ENCODE assay signal across 24 mouse cellular contexts in the genomic region with DNA sequence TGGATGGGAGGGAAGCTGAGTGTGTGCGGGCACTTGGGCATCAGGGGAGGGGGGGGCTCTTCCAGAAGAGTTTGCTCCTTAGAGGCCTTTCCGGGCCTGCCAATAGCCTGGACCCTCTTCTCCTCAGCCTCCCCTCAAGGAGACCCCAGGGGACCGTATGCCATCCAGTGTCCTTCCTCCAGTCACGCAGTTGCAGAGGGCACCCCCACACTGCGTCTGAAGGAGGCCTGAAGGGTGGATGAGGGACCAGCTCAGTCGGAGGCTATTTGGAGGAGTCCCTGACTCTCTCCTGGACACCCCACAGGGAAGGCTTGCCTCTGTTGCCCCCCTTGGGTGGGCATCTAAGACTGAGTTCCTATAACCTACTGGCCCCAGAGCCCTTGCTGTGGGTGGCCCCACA. TPM values are rescaled to one million over a fixed set of nuclear protein-coding genes. Genes with fewer than 3 reads are reported as not detected.
DNase-seq lines count a peak whose midpoint lies in the region; ATAC-seq and TF ChIP-seq lines count a peak whose summit lies in the region.
"Had no signal": no experiment of that assay in that cellular context is flagged by ENCODE, and none has a peak within 500 bp of the region (broad histone marks: within the 10 kb centered on the region; RNA-seq: fewer than 3 reads in every experiment).

No protein-coding gene starts in this region.

- no peak overlapping the region for H3K4me2 ChIP-seq in hindbrain, embryonic 12.5 days (replicated peaks)
- H3K4me2 ChIP-seq in hindbrain, embryonic 16.5 days (ENCODE audit: low read length): no peak overlapping the region
- H3K4me2 ChIP-seq in hindbrain, embryonic 13.5 days: no peak overlapping the region
- H3K4me2 ChIP-seq: forebrain, embryonic 13.5 days; heart, embryonic 13.5 days; liver, embryonic 13.5 days; lung, embryonic 14.5 days; midbrain, embryonic 12.5 days; neural tube, embryonic 15.5 days had no signal

- 61% methylated on average over 6 of the region's 6 CpGs for WGBS in hindbrain, embryonic 12.5 days
- 58% methylated on average over 6 of the region's 6 CpGs for WGBS in hindbrain, embryonic 16.5 days
- 59% methylated on average over 6 of the region's 6 CpGs for WGBS in hindbrain, embryonic 13.5 days

- H3K27me3 ChIP-seq in hindbrain, embryonic 12.5 days: no peaks in the 10 kb centered on the region
- H3K27me3 ChIP-seq in hindbrain, embryonic 16.5 days (replicated peaks; ENCODE audit: control insufficient read depth, insufficient read depth, low read length): no peaks in the 10 kb centered on the region
- H3K27me3 ChIP-seq in E14TG2a.4 (ENCODE audit: insufficient read depth, low read length): peaks cover 10% of the 10 kb centered on the region; the same call in 1 of the 2 replicates
- no peaks in the 10 kb centered on the region for H3K27me3 ChIP-seq in hindbrain, embryonic 13.5 days
- H3K27me3 ChIP-seq: forebrain, embryonic 13.5 days; liver, embryonic 13.5 days; midbrain, embryonic 12.5 days; neural tube, embryonic 15.5 days; Patski had no signal

- no peak for TF ChIP-seq CTCF in E14TG2a.4 (conservative IDR thresholded peaks at IDR 0.05; ENCODE audit: low read length)

- H3K4me3 ChIP-seq in hindbrain, embryonic 12.5 days: no peak overlapping the region
- no peak overlapping the region for H3K4me3 ChIP-seq in hindbrain, embryonic 16.5 days (ENCODE audit: low read length)
- H3K4me3 ChIP-seq in E14TG2a.4 (replicated peaks; ENCODE audit: low read length): 0 out of 2 replicates have a peak overlapping the region, but pooled peaks have one; percentile 10
- no peak overlapping the region for H3K4me3 ChIP-seq in hindbrain, embryonic 13.5 days
- H3K4me3 ChIP-seq: forebrain, embryonic 13.5 days; heart, embryonic 13.5 days; layer of hippocampus, adult 2 months; liver, embryonic 13.5 days; midbrain, embryonic 12.5 days; neural tube, embryonic 15.5 days had no signal

- no peak overlapping the region for H3K9ac ChIP-seq in hindbrain, embryonic 12.5 days
- no peak overlapping the region for H3K9ac ChIP-seq in hindbrain, embryonic 16.5 days (ENCODE audit: low read depth, low read length)
- 0 out of 2 replicates have a peak overlapping the region, but pooled peaks have one; percentile 35 for H3K9ac ChIP-seq in hindbrain, embryonic 13.5 days
- H3K9ac ChIP-seq: forebrain, embryonic 13.5 days; heart, embryonic 13.5 days; liver, embryonic 13.5 days; lung, embryonic 14.5 days; midbrain, embryonic 12.5 days; neural tube, embryonic 15.5 days had no signal

- no peaks in the 10 kb centered on the region for H3K36me3 ChIP-seq in hindbrain, embryonic 12.5 days
- H3K36me3 ChIP-seq in hindbrain, embryonic 16.5 days (ENCODE audit: control insufficient read depth, insufficient read depth, low read length): no peaks in the 10 kb centered on the region
- no peaks in the 10 kb centered on the region for H3K36me3 ChIP-seq in E14TG2a.4 (ENCODE audit: insufficient read depth, low read length)
- H3K36me3 ChIP-seq in hindbrain, embryonic 13.5 days: no peaks in the 10 kb centered on the region
- H3K36me3 ChIP-seq: heart, embryonic 13.5 days; liver, embryonic 13.5 days; midbrain, embryonic 12.5 days; neural tube, embryonic 15.5 days had no signal

- 0 out of 2 replicates have a peak, but pooled peaks have one; percentile 16 for ATAC-seq in hindbrain, embryonic 12.5 days (ENCODE audit: low FRiP score)
- ATAC-seq in hindbrain, embryonic 16.5 days: no peak
- ATAC-seq in hindbrain, embryonic 13.5 days (ENCODE audit: low FRiP score): no peak
- ATAC-seq: forebrain, embryonic 13.5 days; intestine, embryonic 16.5 days; Patski had no signal

- H3K27ac ChIP-seq in hindbrain, embryonic 12.5 days: no peak overlapping the region
- no peak overlapping the region for H3K27ac ChIP-seq in hindbrain, embryonic 16.5 days (ENCODE audit: low read depth, low read length)
- H3K27ac ChIP-seq in hindbrain, embryonic 13.5 days: peak overlapping the region; percentile 2; the same call in 1 of the 2 replicates
- H3K27ac ChIP-seq: forebrain, embryonic 13.5 days; heart, embryonic 13.5 days; layer of hippocampus, adult 2 months; liver, embryonic 13.5 days; midbrain, embryonic 12.5 days; neural tube, embryonic 15.5 days had no signal

- intact Hi-C loops in left cerebral cortex, postnatal 10 days (cut with DNase I): no loop called here

- DNase-seq in MN1 (ENCODE audit: low spot score): peak; percentile 21
- no peak for DNase-seq in left cerebral cortex, postnatal 10 days (ENCODE audit: extremely low spot score in 1 of 2, low spot score in 2 of 2)
- no peak for DNase-seq in liver
- no peak for DNase-seq in thymus, postnatal 4 days
- DNase-seq: adrenal gland, postnatal 10 days; cerebellum, adult 9-10 months; layer of hippocampus, postnatal 36 days; liver, embryonic 13.5 days; lung, embryonic 14.5 days; lung, postnatal 4 days; right cerebral cortex, postnatal 14 days; spleen, adult 18-20 months; thymus, adult 2 months had no signal

- no peaks in the 10 kb centered on the region for H3K9me3 ChIP-seq in hindbrain, embryonic 12.5 days (replicated peaks)
- H3K9me3 ChIP-seq in hindbrain, embryonic 16.5 days (ENCODE audit: control insufficient read depth, low read length): no peaks in the 10 kb centered on the region
- peaks cover 15% of the 10 kb centered on the region for H3K9me3 ChIP-seq in E14TG2a.4 (ENCODE audit: low read length)
- no peaks in the 10 kb centered on the region for H3K9me3 ChIP-seq in hindbrain, embryonic 13.5 days
- H3K9me3 ChIP-seq: forebrain, embryonic 13.5 days; heart, embryonic 13.5 days; midbrain, embryonic 12.5 days; neural tube, embryonic 15.5 days had no signal

- peaks cover 8% of the 10 kb centered on the region for H3K4me1 ChIP-seq in hindbrain, embryonic 12.5 days
- H3K4me1 ChIP-seq in hindbrain, embryonic 16.5 days (ENCODE audit: control insufficient read depth, insufficient read depth, low read depth, low read length): no peaks in the 10 kb centered on the region
- H3K4me1 ChIP-seq in E14TG2a.4 (replicated peaks; ENCODE audit: low read depth, low read length): 0 out of 2 replicates have a peak, but pooled peaks cover 5% of the 10 kb centered on the region
- H3K4me1 ChIP-seq in hindbrain, embryonic 13.5 days (replicated peaks): peaks cover 7% of the 10 kb centered on the region
- H3K4me1 ChIP-seq: heart, embryonic 13.5 days; liver, embryonic 13.5 days; neural tube, embryonic 15.5 days had no signal

RNA-seq across cellular contexts. Expression of gene Nos1, which starts 0.3 kb away (rescaled TPM):
- 0.99 and 1.1 TPM in 2 replicates for polyA plus RNA-seq in hindbrain, embryonic 12.5 days (2016; fragmentation: Nextera tagmentation; extraction: Ambion mirVana)
- polyA plus RNA-seq in hindbrain, embryonic 16.5 days (2015; fragmentation: Nextera tagmentation; extraction: Ambion mirVana): 2.8 and 3.1 TPM in 2 replicates
- 1.6 and 1.7 TPM in 2 replicates for polyA plus RNA-seq in hindbrain, embryonic 13.5 days (2015; fragmentation: Nextera tagmentation; extraction: Ambion mirVana)
- total RNA-seq in left cerebral cortex, postnatal 10 days (2021): 10 to 100 TPM; 24.0 to 24.3 TPM
- polyA plus RNA-seq: liver, embryonic 13.5 days had no signal
